Mouse (Mus musculus): Measurements from ENCODE around the gene Mycl. TPM values are rescaled to one million over a fixed set of nuclear protein-coding genes. Genes with fewer than 3 reads are reported as not detected.
A peak's percentile ranks its signal among the peaks of the same experiment; 100 is the strongest.

Mycl gene
- polyA plus RNA-seq, 1 experiment from 2014 or later = 14.0 TPM

DNA sequence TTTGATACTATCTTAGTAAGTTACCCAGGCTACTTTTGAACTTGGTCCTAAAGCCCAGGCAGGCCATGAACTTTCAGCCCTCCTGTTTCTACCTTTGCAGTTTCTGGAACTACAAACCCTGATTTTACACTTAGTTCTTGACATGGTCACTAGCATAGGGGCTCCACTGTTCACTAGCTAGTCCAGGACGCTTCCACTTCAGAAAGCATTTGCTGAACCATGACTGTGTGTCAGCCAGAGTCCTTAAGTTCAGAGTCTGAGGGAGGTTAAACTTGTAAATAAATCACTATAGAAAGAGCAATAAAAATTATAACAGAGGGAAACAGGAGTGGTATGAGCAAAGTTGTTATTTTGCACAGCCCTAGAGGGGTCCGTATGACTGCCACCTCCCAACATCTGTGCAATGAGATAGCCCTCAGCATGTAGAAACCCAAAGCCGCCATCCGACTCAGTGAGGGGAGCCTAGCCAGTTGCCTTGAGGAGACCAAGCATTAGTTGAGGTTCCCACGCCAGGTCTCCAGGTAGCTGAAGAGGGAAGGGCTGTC lies 20.4 kb upstream of the Mycl start:
- Histone ChIP-seq H3K27ac (ENCODE audit: low read depth) (no peak overlapping the region), H3K9ac (ENCODE audit: low read length) (no peak overlapping the region), H3K9me3 (ENCODE audit: control insufficient read depth, low read length) (no peaks in the 10 kb centered on the region), H3K4me1 (replicated peaks; ENCODE audit: control insufficient read depth, insufficient read depth, low read length) (no peaks in the 10 kb centered on the region), H3K27me3 (replicated peaks; ENCODE audit: control insufficient read depth, insufficient read depth, low read length) (no peaks in the 10 kb centered on the region), H3K4me2 (ENCODE audit: low read length) (no peak overlapping the region), H3K36me3 (ENCODE audit: control insufficient read depth, insufficient read depth, low read length) (no peaks in the 10 kb centered on the region), H3K4me3 (ENCODE audit: low read depth, low read length) (no peak overlapping the region)
- ATAC-seq (replicated peaks; ENCODE audit: low FRiP score, low TSS enrichment, low read depth) = no peak
- 84% methylated on average over 5 of the region's 5 CpGs for WGBS
- no peak for DNase-seq (ENCODE audit: low spot score)

DNA sequence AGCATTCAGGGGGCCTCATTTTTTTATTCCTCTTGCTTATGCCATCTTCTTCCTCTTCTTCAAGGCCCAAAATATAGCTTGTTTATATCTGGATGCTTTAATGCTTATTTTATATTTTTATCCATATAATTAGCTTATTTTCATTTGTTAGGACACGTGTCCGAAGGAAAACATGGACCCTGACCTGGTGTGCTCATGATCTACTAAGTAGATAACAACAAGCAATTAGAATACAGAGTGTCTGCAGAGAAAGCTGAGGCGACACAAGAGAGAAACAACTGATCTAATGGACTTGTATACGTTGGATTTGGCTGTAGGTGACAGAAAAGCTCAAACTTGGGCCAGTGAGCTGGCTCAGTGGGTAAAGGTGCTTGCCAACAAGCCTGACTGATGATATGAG lies 18.6 kb upstream of the Mycl start:
- Histone ChIP-seq H3K4me3 (ENCODE audit: low read depth, low read length) (no peak overlapping the region), H3K4me2 (ENCODE audit: low read length) (no peak overlapping the region), H3K9ac (ENCODE audit: low read length) (no peak overlapping the region), H3K9me3 (ENCODE audit: control insufficient read depth, low read length) (no peaks in the 10 kb centered on the region), H3K27ac (ENCODE audit: low read depth) (no peak overlapping the region), H3K36me3 (ENCODE audit: control insufficient read depth, insufficient read depth, low read length) (no peaks in the 10 kb centered on the region), H3K4me1 (replicated peaks; ENCODE audit: control insufficient read depth, insufficient read depth, low read length) (no peaks in the 10 kb centered on the region), H3K27me3 (replicated peaks; ENCODE audit: control insufficient read depth, insufficient read depth, low read length) (no peaks in the 10 kb centered on the region)
- ATAC-seq (replicated peaks; ENCODE audit: low FRiP score, low TSS enrichment, low read depth) = no peak
- WGBS = 76% methylated on average over 4 of the region's 4 CpGs
- DNase-seq (ENCODE audit: low spot score) = no peak

DNA sequence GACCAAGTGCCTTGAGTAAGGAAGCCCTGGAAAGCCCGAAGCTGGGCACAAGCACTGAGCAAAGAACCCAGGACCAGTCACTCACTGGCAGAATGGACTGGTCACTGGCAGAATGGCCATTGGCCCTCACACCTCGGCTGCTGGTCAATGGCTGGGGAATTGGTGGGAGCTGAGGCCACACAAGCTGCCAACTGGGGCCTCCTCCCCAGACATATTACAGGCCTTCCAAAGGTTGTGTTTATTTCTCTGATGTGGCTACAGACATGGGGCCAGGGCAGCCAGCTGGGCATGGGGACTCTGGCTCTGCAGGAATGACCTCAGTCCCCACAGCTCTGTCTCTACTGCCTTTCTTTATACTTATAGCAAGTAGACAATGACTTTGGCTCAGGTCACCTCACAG lies 16.6 kb upstream of the Mycl start:
- Histone ChIP-seq H3K4me3 (ENCODE audit: low read depth, low read length) (no peak overlapping the region), H3K4me2 (ENCODE audit: low read length) (no peak overlapping the region), H3K27ac (ENCODE audit: low read depth) (no peak overlapping the region), H3K27me3 (replicated peaks; ENCODE audit: control insufficient read depth, insufficient read depth, low read length) (peaks cover 18% of the 10 kb centered on the region), H3K36me3 (ENCODE audit: control insufficient read depth, insufficient read depth, low read length) (no peaks in the 10 kb centered on the region), H3K9ac (ENCODE audit: low read length) (no peak overlapping the region), H3K9me3 (ENCODE audit: control insufficient read depth, low read length) (no peaks in the 10 kb centered on the region), H3K4me1 (replicated peaks; ENCODE audit: control insufficient read depth, insufficient read depth, low read length) (no peaks in the 10 kb centered on the region; the same call in none of the 2 replicates)
- ATAC-seq (replicated peaks; ENCODE audit: low FRiP score, low TSS enrichment, low read depth) = no peak
- 79% methylated on average over 2 of the region's 2 CpGs for WGBS
- no peak for DNase-seq (ENCODE audit: low spot score)

DNA sequence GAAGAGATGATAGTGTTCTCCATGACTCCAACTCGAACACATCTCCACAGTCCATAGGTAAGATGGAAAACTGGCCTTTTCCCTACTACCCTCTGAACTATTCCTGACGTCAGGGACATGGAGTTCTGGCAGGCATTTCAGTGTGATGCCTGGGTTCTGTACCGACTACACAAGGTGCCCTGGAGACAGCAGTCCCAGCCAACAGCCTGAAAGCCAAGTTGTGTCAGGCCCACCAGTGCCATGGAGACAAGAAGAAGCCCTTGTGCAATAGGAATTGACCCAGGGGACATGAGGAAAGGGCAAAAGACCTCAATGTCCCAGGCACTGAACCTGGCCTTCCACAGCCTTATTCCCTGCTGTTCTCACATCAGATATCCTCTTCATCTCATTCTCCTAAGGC lies 15.6 kb upstream of the Mycl start:
- DNase-seq (ENCODE audit: low spot score) (no peak), ATAC-seq (replicated peaks; ENCODE audit: low FRiP score, low TSS enrichment, low read depth) (no peak)
- Histone ChIP-seq H3K36me3 (ENCODE audit: control insufficient read depth, insufficient read depth, low read length) (no peaks in the 10 kb centered on the region), H3K27me3 (replicated peaks; ENCODE audit: control insufficient read depth, insufficient read depth, low read length) (peaks cover 24% of the 10 kb centered on the region), H3K9ac (ENCODE audit: low read length) (no peak overlapping the region), H3K4me2 (ENCODE audit: low read length) (no peak overlapping the region), H3K4me3 (ENCODE audit: low read depth, low read length) (no peak overlapping the region), H3K27ac (ENCODE audit: low read depth) (no peak overlapping the region), H3K4me1 (replicated peaks; ENCODE audit: control insufficient read depth, insufficient read depth, low read length) (no peaks in the 10 kb centered on the region; the same call in none of the 2 replicates), H3K9me3 (ENCODE audit: control insufficient read depth, low read length) (no peaks in the 10 kb centered on the region)
- 81% methylated on average over 3 of the region's 3 CpGs for WGBS

DNA sequence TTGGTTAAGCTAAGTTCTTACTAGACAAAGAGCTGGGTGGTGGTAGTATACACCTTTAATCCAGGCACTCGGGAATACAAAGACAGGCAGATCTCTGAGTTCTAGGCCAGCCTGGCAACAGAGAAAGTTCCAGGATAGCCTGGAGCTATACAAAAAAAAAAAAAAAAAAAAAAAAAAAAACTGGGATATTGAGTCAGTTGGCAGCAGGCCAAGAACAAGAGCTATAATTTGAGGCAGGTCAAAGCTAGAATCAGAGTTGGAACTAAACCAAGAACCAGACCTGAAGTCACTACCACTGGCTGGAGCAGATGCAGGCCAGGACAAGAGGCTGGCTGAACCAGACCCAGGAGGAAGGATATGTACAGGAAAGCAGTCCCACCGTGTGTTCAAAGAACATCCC lies 14.8 kb upstream of the Mycl start:
- H3K9ac ChIP-seq (ENCODE audit: low read length) = no peak overlapping the region
- no peak overlapping the region for H3K4me3 ChIP-seq (ENCODE audit: low read depth, low read length)
- 81% methylated on average over 2 of the region's 2 CpGs for WGBS
- ATAC-seq (replicated peaks; ENCODE audit: low FRiP score, low TSS enrichment, low read depth) = no peak
- no peaks in the 10 kb centered on the region; the same call in none of the 2 replicates for H3K4me1 ChIP-seq (replicated peaks; ENCODE audit: control insufficient read depth, insufficient read depth, low read length)
- DNase-seq (ENCODE audit: low spot score) = no peak
- H3K9me3 ChIP-seq (ENCODE audit: control insufficient read depth, low read length) = no peaks in the 10 kb centered on the region
- H3K4me2 ChIP-seq (ENCODE audit: low read length) = no peak overlapping the region
- H3K27me3 ChIP-seq (replicated peaks; ENCODE audit: control insufficient read depth, insufficient read depth, low read length) = peaks cover 24% of the 10 kb centered on the region
- no peaks in the 10 kb centered on the region for H3K36me3 ChIP-seq (ENCODE audit: control insufficient read depth, insufficient read depth, low read length)
- H3K27ac ChIP-seq (ENCODE audit: low read depth) = no peak overlapping the region

DNA sequence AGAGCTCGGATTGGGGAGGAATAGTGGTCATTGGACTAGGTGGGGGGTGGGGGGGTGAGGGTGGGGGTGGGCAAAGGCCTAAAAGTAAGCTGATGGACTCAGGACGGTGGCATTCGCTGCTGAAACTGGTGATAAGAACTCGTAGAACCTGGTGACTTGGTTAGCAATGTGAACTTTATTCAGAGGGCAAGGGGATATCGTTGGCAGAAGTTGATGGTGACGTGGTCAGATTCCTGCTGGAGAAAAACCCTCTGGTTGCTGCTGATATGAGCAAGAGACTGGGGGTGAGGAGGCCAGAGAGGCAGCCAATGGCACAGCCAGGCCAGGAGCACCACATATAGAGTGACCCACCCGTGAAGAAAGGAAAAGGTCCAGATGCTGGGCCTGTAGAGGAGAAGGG lies 14.2 kb upstream of the Mycl start:
- no peak for ATAC-seq (replicated peaks; ENCODE audit: low FRiP score, low TSS enrichment, low read depth)
- no peak overlapping the region for H3K4me2 ChIP-seq (ENCODE audit: low read length)
- H3K27ac ChIP-seq (ENCODE audit: low read depth) = no peak overlapping the region
- 77% methylated on average over 7 of the region's 7 CpGs for WGBS
- H3K4me1 ChIP-seq (replicated peaks; ENCODE audit: control insufficient read depth, insufficient read depth, low read length) = no peaks in the 10 kb centered on the region; the same call in none of the 2 replicates
- no peaks in the 10 kb centered on the region for H3K36me3 ChIP-seq (ENCODE audit: control insufficient read depth, insufficient read depth, low read length)
- H3K27me3 ChIP-seq (replicated peaks; ENCODE audit: control insufficient read depth, insufficient read depth, low read length) = peaks cover 24% of the 10 kb centered on the region
- H3K9ac ChIP-seq (ENCODE audit: low read length) = no peak overlapping the region
- DNase-seq (ENCODE audit: low spot score) = no peak
- H3K4me3 ChIP-seq (ENCODE audit: low read depth, low read length) = no peak overlapping the region
- no peaks in the 10 kb centered on the region for H3K9me3 ChIP-seq (ENCODE audit: control insufficient read depth, low read length)

DNA sequence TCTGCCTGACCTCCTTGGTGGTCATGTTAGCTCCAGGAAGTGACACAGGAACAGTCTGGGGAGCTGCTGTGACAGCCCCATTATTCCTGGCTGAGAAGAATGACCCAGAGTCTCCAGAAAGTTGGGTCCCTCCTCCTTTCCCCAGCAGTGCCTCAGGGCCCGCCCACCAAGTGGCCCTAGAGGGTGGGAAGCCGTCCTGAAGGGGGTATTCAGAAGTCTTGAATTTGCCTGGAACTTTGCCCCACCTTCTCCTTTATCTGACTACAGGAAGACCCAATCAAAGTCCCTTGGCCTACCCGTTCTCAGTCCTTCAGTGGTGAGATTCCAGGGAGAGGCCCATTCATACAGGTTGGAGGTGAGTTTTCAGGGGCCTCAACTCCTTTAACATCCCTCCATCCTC lies 13.5 kb upstream of the Mycl start:
- ATAC-seq (replicated peaks; ENCODE audit: low FRiP score, low TSS enrichment, low read depth) = no peak
- no peaks in the 10 kb centered on the region for H3K36me3 ChIP-seq (ENCODE audit: control insufficient read depth, insufficient read depth, low read length)
- no peak overlapping the region for H3K4me3 ChIP-seq (ENCODE audit: low read depth, low read length)
- H3K9ac ChIP-seq (ENCODE audit: low read length) = no peak overlapping the region
- H3K27ac ChIP-seq (ENCODE audit: low read depth) = no peak overlapping the region
- no peak overlapping the region for H3K4me2 ChIP-seq (ENCODE audit: low read length)
- DNase-seq (ENCODE audit: low spot score) = no peak
- no peaks in the 10 kb centered on the region for H3K9me3 ChIP-seq (ENCODE audit: control insufficient read depth, low read length)
- peaks cover 24% of the 10 kb centered on the region for H3K27me3 ChIP-seq (replicated peaks; ENCODE audit: control insufficient read depth, insufficient read depth, low read length)
- 39% methylated on average over 3 of the region's 3 CpGs for WGBS
- H3K4me1 ChIP-seq (replicated peaks; ENCODE audit: control insufficient read depth, insufficient read depth, low read length) = no peaks in the 10 kb centered on the region; the same call in none of the 2 replicates

DNA sequence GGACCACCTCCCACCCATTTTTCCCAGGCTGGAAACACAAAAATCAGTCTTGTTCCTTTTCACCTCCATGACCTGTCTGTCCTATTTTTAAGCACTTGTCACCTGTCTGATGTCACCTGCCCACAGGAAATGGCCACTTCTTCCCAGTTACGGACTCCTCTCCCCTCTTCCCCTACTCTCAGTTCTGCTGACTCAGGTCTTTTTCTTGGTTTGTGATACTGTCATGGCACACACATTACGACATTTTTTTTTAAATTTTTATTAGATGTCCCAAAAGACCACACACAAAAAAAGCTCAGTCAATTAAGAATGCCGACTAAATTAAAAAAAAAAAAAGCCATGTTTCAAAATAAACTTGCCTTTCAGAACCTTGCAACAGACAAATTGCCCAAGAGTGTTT lies 12.9 kb upstream of the Mycl start:
- 71% methylated on average over 3 of the region's 3 CpGs for WGBS

DNA sequence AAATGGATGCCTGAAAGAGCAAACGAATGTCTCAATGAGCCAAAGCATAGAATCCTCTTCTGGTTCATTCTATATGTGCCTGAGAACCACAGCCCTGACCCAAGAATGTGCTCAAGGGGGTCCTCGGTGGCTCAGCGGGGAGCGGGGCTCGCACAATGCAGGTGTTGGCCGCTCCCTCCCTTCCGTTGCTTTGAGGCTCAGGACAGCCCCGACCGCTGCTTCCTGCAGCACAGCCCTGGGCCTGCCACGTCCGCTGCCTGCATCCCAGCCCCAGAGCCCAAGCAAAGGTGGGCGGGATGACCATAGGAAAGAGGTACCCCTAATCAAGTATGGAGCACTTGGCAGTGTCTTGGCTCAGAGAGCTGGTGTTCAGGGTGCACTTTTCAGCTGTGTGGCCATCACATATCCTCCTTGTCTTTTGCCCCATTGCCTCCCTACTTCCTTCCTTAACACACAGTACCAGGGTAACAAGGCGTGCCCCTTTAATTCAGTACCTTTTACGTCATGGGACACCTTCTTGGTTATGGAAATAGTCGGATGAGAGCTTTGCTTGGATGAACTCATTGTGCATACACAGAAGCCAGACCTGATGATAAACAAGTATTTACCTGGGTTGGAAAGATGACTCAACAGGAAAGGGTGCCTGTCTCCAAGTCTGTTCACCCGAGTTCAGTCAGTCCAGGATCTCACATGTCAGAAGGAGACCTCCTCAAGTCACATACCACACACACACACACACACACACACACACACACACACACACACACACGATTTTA lies 11.8 kb upstream of the Mycl start:
- H3K9me3 ChIP-seq (ENCODE audit: control insufficient read depth, low read length) = no peaks in the 10 kb centered on the region
- H3K27ac ChIP-seq (ENCODE audit: low read depth) = no peak overlapping the region
- H3K4me1 ChIP-seq (replicated peaks; ENCODE audit: control insufficient read depth, insufficient read depth, low read length) = no peaks in the 10 kb centered on the region; the same call in none of the 2 replicates
- peaks cover 24% of the 10 kb centered on the region for H3K27me3 ChIP-seq (replicated peaks; ENCODE audit: control insufficient read depth, insufficient read depth, low read length)
- H3K4me2 ChIP-seq (ENCODE audit: low read length) = peak overlapping the region; percentile 36
- H3K36me3 ChIP-seq (ENCODE audit: control insufficient read depth, insufficient read depth, low read length) = no peaks in the 10 kb centered on the region
- 21% methylated on average over 17 of the region's 17 CpGs for WGBS
- no peak overlapping the region for H3K4me3 ChIP-seq (ENCODE audit: low read depth, low read length)
- ATAC-seq (replicated peaks; ENCODE audit: low FRiP score, low TSS enrichment, low read depth) = no peak
- no peak overlapping the region for H3K9ac ChIP-seq (ENCODE audit: low read length)
- no peak for DNase-seq (ENCODE audit: low spot score)

More for the DNA sequence above, 12.9 kb upstream of the Mycl start:
- ATAC-seq (replicated peaks; ENCODE audit: low FRiP score, low TSS enrichment, low read depth) (no peak), DNase-seq (ENCODE audit: low spot score) (no peak)
- Histone ChIP-seq H3K36me3 (ENCODE audit: control insufficient read depth, insufficient read depth, low read length) (no peaks in the 10 kb centered on the region), H3K9me3 (ENCODE audit: control insufficient read depth, low read length) (no peaks in the 10 kb centered on the region), H3K27me3 (replicated peaks; ENCODE audit: control insufficient read depth, insufficient read depth, low read length) (peaks cover 24% of the 10 kb centered on the region), H3K4me2 (ENCODE audit: low read length) (no peak overlapping the region), H3K4me1 (replicated peaks; ENCODE audit: control insufficient read depth, insufficient read depth, low read length) (no peaks in the 10 kb centered on the region; the same call in none of the 2 replicates), H3K4me3 (ENCODE audit: low read depth, low read length) (no peak overlapping the region), H3K27ac (ENCODE audit: low read depth) (no peak overlapping the region), H3K9ac (ENCODE audit: low read length) (no peak overlapping the region)
